Mouse (Mus musculus) liver, embryonic 14 days (tissue): Measurements from ENCODE around the gene Sec31a. TPM values are rescaled to one million over a fixed set of nuclear protein-coding genes. Genes with fewer than 3 reads are reported as not detected.

Source experiments
- polyA plus RNA-seq: library from polyadenylated mRNA; depleted of rRNA; stranded (reverse); fragments of >200 nt; gene quantifications from 2 replicates; pipeline ENCODE4 v1.2.3, GENCODE M21; 2012; rRNA removed

Gene Sec31a
- polyA plus RNA-seq: 40.7 and 48.5 TPM in 2 replicates

DNA sequence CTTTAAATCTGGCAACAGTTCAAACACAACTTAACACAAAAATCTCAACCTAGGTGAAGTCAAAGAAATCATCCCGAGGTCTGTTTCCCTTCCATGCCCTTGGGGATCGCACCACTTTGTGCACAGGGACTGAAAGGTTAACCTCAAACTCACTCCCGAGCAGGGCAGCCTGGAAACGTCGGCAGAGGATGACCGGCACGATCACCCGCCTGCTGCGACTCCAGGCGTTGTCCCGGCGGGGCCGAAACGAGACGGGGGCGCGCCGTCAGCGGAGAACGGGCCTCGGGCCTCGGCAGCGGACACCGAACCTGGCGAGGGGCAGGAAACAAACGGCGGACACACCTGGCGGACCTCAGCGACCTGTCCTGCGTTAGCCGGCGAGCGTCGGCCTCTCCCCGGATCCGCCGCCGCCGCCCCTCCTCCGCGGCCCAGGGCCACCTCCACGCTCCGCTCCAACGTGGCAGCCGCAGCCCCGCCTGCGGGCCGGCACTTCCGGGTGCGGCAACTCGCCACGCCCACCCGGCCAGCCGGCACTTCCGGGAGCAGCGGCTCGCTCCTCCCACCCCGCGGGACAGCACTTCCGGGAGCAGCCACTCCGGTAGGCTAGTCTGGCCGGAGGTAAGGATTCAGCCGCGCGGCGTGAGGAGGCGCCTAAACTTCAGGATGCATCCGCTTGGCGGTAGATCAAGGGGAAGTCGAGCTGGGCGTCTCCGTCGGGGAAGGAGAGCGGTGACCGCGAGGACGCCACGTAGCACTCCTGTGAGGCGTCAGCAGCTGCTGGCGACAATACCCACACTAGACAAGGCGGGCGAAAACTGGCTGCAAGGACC is at the start of gene Sec31a:
Gene Sec31a (minus strand): TSS at position 474 of the 830 bp plus-strand sequence.

Other genes starting within 250 kb of the Sec31a start
- gene Lin54, start 84.4 kb upstream of the Sec31a start, polyA plus RNA-seq: 8.5 and 9.7 TPM in 2 replicates
- 31.0 and 35.5 TPM in 2 replicates for gene Cops4, start 102.1 kb upstream of the Sec31a start, polyA plus RNA-seq
- 60.6 and 88.5 TPM in 2 replicates for gene Plac8, start 156.0 kb upstream of the Sec31a start, polyA plus RNA-seq